Mouse (Mus musculus): ENCODE results near the gene Serpinb3a. TPM values are rescaled to one million over a fixed set of nuclear protein-coding genes. Genes with fewer than 3 reads are reported as not detected.

Gene Serpinb3a
- polyA plus RNA-seq, 1 experiment = not detected

- Histone ChIP-seq H3K27me3 (ENCODE audit: control insufficient read depth, insufficient read depth, insufficient read length) (no peaks in the 10 kb centered on the region), H3ac (ENCODE audit: control insufficient read depth, insufficient read length, low read depth) (no peak overlapping the region), H3K79me2 (ENCODE audit: control insufficient read depth, insufficient read depth) (no peaks in the 10 kb centered on the region), H3K4me3 (ENCODE audit: insufficient read depth, poor library complexity, severe bottlenecking) (no peak overlapping the region), H3K79me3 (ENCODE audit: low read depth) (no peaks in the 10 kb centered on the region), H3K36me3 (ENCODE audit: control insufficient read depth, insufficient read depth) (no peaks in the 10 kb centered on the region)
- no peak for TF ChIP-seq FOSL1 (IDR thresholded peaks at IDR 0.05; ENCODE audit: insufficient read depth, low read length, poor library complexity, severe bottlenecking)
- TF ChIP-seq MYOG (IDR thresholded peaks at IDR 0.05; ENCODE audit: control insufficient read depth, extremely low read depth, insufficient read length) = no peak
- TF ChIP-seq MYOD1 (IDR thresholded peaks at IDR 0.05; ENCODE audit: control insufficient read depth, insufficient read length, low read depth) = no peak
- no peak for TF ChIP-seq CEBPB (IDR thresholded peaks at IDR 0.05; ENCODE audit: low read depth)
- TF ChIP-seq MAX (IDR thresholded peaks at IDR 0.05) = no peak
- no peak for TF ChIP-seq USF1 (IDR thresholded peaks at IDR 0.05; ENCODE audit: low read depth)
- TF ChIP-seq CTCF (IDR thresholded peaks at IDR 0.05; ENCODE audit: control insufficient read depth, insufficient read depth, insufficient read length) = no peak
These were observed 37.6 kb downstream of the Serpinb3a start for GRCm38 (mm10) chr1:107014530-107014929.

GRCm38 (mm10) chr1:107006316-107006715, 45.8 kb downstream of the Serpinb3a start:
- Histone ChIP-seq H3K27me3 (ENCODE audit: control insufficient read depth, insufficient read depth, insufficient read length) (no peaks in the 10 kb centered on the region), H3K79me3 (ENCODE audit: low read depth) (no peaks in the 10 kb centered on the region), H3ac (ENCODE audit: control insufficient read depth, insufficient read length, low read depth) (no peak overlapping the region), H3K4me3 (ENCODE audit: insufficient read depth, poor library complexity, severe bottlenecking) (no peak overlapping the region), H3K79me2 (ENCODE audit: control insufficient read depth, insufficient read depth) (no peaks in the 10 kb centered on the region), H3K36me3 (ENCODE audit: control insufficient read depth, insufficient read depth) (no peaks in the 10 kb centered on the region)
- no peak for TF ChIP-seq MAX (IDR thresholded peaks at IDR 0.05)
- TF ChIP-seq MYOD1 (IDR thresholded peaks at IDR 0.05; ENCODE audit: control insufficient read depth, insufficient read length, low read depth) = no peak
- no peak for TF ChIP-seq USF1 (IDR thresholded peaks at IDR 0.05; ENCODE audit: low read depth)
- TF ChIP-seq MYOG (IDR thresholded peaks at IDR 0.05; ENCODE audit: control insufficient read depth, extremely low read depth, insufficient read length) = no peak
- no peak for TF ChIP-seq CEBPB (IDR thresholded peaks at IDR 0.05; ENCODE audit: low read depth)
- TF ChIP-seq FOSL1 (IDR thresholded peaks at IDR 0.05; ENCODE audit: insufficient read depth, low read length, poor library complexity, severe bottlenecking) = no peak
- no peak for TF ChIP-seq CTCF (IDR thresholded peaks at IDR 0.05; ENCODE audit: control insufficient read depth, insufficient read depth, insufficient read length)

GRCm38 (mm10) chr1:107001754-107002153, 50.3 kb downstream of the Serpinb3a start:
- no peak overlapping the region for H3ac ChIP-seq (ENCODE audit: control insufficient read depth, insufficient read length, low read depth)
- no peak overlapping the region for H3K4me3 ChIP-seq (ENCODE audit: insufficient read depth, poor library complexity, severe bottlenecking)
- no peaks in the 10 kb centered on the region for H3K79me2 ChIP-seq (ENCODE audit: control insufficient read depth, insufficient read depth)
- no peaks in the 10 kb centered on the region for H3K79me3 ChIP-seq (ENCODE audit: low read depth)
- TF ChIP-seq MYOD1 (IDR thresholded peaks at IDR 0.05; ENCODE audit: control insufficient read depth, insufficient read length, low read depth) = no peak
- no peak for TF ChIP-seq MAX (IDR thresholded peaks at IDR 0.05)
- no peak for TF ChIP-seq MYOG (IDR thresholded peaks at IDR 0.05; ENCODE audit: control insufficient read depth, extremely low read depth, insufficient read length)
- no peak for TF ChIP-seq CEBPB (IDR thresholded peaks at IDR 0.05; ENCODE audit: low read depth)
- no peak for TF ChIP-seq CTCF (IDR thresholded peaks at IDR 0.05; ENCODE audit: control insufficient read depth, insufficient read depth, insufficient read length)
- TF ChIP-seq USF1 (IDR thresholded peaks at IDR 0.05; ENCODE audit: low read depth) = no peak
- no peak for TF ChIP-seq FOSL1 (IDR thresholded peaks at IDR 0.05; ENCODE audit: insufficient read depth, low read length, poor library complexity, severe bottlenecking)
- no peaks in the 10 kb centered on the region for H3K27me3 ChIP-seq (ENCODE audit: control insufficient read depth, insufficient read depth, insufficient read length)
- no peaks in the 10 kb centered on the region for H3K36me3 ChIP-seq (ENCODE audit: control insufficient read depth, insufficient read depth)

GRCm38 (mm10) chr1:107000424-107000823, 51.7 kb downstream of the Serpinb3a start:
- TF ChIP-seq MAX (IDR thresholded peaks at IDR 0.05) = no peak
- TF ChIP-seq CEBPB (IDR thresholded peaks at IDR 0.05; ENCODE audit: low read depth) = no peak
- TF ChIP-seq MYOG (IDR thresholded peaks at IDR 0.05; ENCODE audit: control insufficient read depth, extremely low read depth, insufficient read length) = no peak
- no peak for TF ChIP-seq CTCF (IDR thresholded peaks at IDR 0.05; ENCODE audit: control insufficient read depth, insufficient read depth, insufficient read length)
- no peak for TF ChIP-seq USF1 (IDR thresholded peaks at IDR 0.05; ENCODE audit: low read depth)
- no peak for TF ChIP-seq MYOD1 (IDR thresholded peaks at IDR 0.05; ENCODE audit: control insufficient read depth, insufficient read length, low read depth)
- TF ChIP-seq FOSL1 (IDR thresholded peaks at IDR 0.05; ENCODE audit: insufficient read depth, low read length, poor library complexity, severe bottlenecking) = no peak
- Histone ChIP-seq H3K79me3 (ENCODE audit: low read depth) (no peaks in the 10 kb centered on the region), H3K27me3 (ENCODE audit: control insufficient read depth, insufficient read depth, insufficient read length) (no peaks in the 10 kb centered on the region), H3K79me2 (ENCODE audit: control insufficient read depth, insufficient read depth) (no peaks in the 10 kb centered on the region), H3ac (ENCODE audit: control insufficient read depth, insufficient read length, low read depth) (no peak overlapping the region), H3K36me3 (ENCODE audit: control insufficient read depth, insufficient read depth) (no peaks in the 10 kb centered on the region), H3K4me3 (ENCODE audit: insufficient read depth, poor library complexity, severe bottlenecking) (no peak overlapping the region)

Other genes with a start within 250 kb of the Serpinb3a start
- not detected for gene Serpinb5, start 191.1 kb downstream of the Serpinb3a start, polyA plus RNA-seq (2012; fragmentation: generic; extraction: Trizol)
- gene Serpinb12, start 117.9 kb downstream of the Serpinb3a start, polyA plus RNA-seq (2012; fragmentation: generic; extraction: Trizol) = not detected
- gene Serpinb13, start 71.3 kb downstream of the Serpinb3a start, polyA plus RNA-seq (2012; fragmentation: generic; extraction: Trizol) = not detected
- gene Serpinb3d, start 31.2 kb upstream of the Serpinb3a start, polyA plus RNA-seq (2012; fragmentation: generic; extraction: Trizol) = not detected
- gene Serpinb3b, start 226.1 kb upstream of the Serpinb3a start, polyA plus RNA-seq (2012; fragmentation: generic; extraction: Trizol) = not detected
- not detected for gene Serpinb3c, start 226.1 kb upstream of the Serpinb3a start, polyA plus RNA-seq (2012; fragmentation: generic; extraction: Trizol)

All from C2C12 (cell line).